Mouse (Mus musculus) midbrain, embryonic 14.5 days (tissue): ENCODE results near the gene Neurl1b. TPM values are rescaled to one million over a fixed set of nuclear protein-coding genes. Genes with fewer than 3 reads are reported as not detected.

Experiments
- ATAC-seq: fragments of 200-750 bp; cut with Nextera tagmentation; 2 replicates; pipeline ENCODE4 v1.8.0; 2017; ENCODE audit warnings: moderate number of reproducible peaks, moderate library complexity; ENCODE audit not compliant: low FRiP score, low TSS enrichment
- DNase-seq: peaks from one replicate; pipeline ENCODE4 v3.0.0-alpha.2; 2015
- H3K27ac ChIP-seq: fragments of 300-500 bp; sonication (generic); replicated peaks from 2 replicates; pipeline ENCODE4 v1.5.1; 2014; ENCODE audit warnings: mild to moderate bottlenecking, low read depth, low read length, moderate library complexity
- H3K27me3 ChIP-seq: fragments of 300-500 bp; sonication (generic); 2 replicates; pipeline ENCODE4 v1.6.1; 2014; ENCODE audit warnings: low read length, control low read depth, mixed read lengths; ENCODE audit not compliant: control insufficient read depth, insufficient read depth
- H3K36me3 ChIP-seq: fragments of 300-500 bp; sonication (generic); 2 replicates; pipeline ENCODE4 v1.6.1; 2014; ENCODE audit warnings: low read length, control low read depth; ENCODE audit not compliant: control insufficient read depth, insufficient read depth
- H3K4me1 ChIP-seq: fragments of 300-500 bp; sonication (generic); 2 replicates; pipeline ENCODE4 v1.6.1; 2014; ENCODE audit warnings: mild to moderate bottlenecking, antibody characterized with exemption, low read length, control low read depth; ENCODE audit not compliant: control insufficient read depth, insufficient read depth
- H3K4me2 ChIP-seq: fragments of 300-500 bp; sonication (generic); 2 replicates; pipeline ENCODE4 v1.6.1; 2014; ENCODE audit warnings: mild to moderate bottlenecking, low read length, moderate library complexity
- H3K4me3 ChIP-seq: fragments of 300-500 bp; sonication (generic); replicated peaks from 2 replicates; pipeline ENCODE4 v1.5.1; 2014; ENCODE audit warnings: low read depth, low read length
- H3K9ac ChIP-seq: fragments of 300-500 bp; sonication (generic); replicated peaks from 2 replicates; pipeline ENCODE4 v1.6.1; 2014; ENCODE audit warnings: mild to moderate bottlenecking, low read length, moderate library complexity
- H3K9me3 ChIP-seq: fragments of 300-500 bp; sonication (generic); 2 replicates; pipeline ENCODE4 v1.6.1; 2016; ENCODE audit warnings: low read length, control low read depth, mixed read lengths; ENCODE audit not compliant: control insufficient read depth
- WGBS: fragments of 180-500 bp; shearing (Covaris S2); extraction: QIAGEN DNeasy Blood & Tissue Kit; methylation state at CpG from one replicate; pipeline ENCODE4 v1.1.7; 2014; 5-methylcytosine and 5-hydroxymethylcytosine counted together
- polyA plus RNA-seq: library from polyadenylated mRNA; unstranded; fragments of >200 nt; fragmentation: Nextera tagmentation; extraction: Ambion mirVana; gene quantifications from 2 replicates; pipeline ENCODE4 v1.2.1, GENCODE M21; 2014

Gene Neurl1b
- polyA plus RNA-seq, 1 experiment from 2014 or later, result 1.6 TPM

GRCm38 (mm10) chr17:26467619-26468018 lies 53.0 kb downstream of the Neurl1b start:
- H3K36me3 ChIP-seq, result no peaks in the 10 kb centered on the region
- WGBS, result 85% methylated on average over 4 of the region's 4 CpGs
- no peak for ATAC-seq

DNA sequence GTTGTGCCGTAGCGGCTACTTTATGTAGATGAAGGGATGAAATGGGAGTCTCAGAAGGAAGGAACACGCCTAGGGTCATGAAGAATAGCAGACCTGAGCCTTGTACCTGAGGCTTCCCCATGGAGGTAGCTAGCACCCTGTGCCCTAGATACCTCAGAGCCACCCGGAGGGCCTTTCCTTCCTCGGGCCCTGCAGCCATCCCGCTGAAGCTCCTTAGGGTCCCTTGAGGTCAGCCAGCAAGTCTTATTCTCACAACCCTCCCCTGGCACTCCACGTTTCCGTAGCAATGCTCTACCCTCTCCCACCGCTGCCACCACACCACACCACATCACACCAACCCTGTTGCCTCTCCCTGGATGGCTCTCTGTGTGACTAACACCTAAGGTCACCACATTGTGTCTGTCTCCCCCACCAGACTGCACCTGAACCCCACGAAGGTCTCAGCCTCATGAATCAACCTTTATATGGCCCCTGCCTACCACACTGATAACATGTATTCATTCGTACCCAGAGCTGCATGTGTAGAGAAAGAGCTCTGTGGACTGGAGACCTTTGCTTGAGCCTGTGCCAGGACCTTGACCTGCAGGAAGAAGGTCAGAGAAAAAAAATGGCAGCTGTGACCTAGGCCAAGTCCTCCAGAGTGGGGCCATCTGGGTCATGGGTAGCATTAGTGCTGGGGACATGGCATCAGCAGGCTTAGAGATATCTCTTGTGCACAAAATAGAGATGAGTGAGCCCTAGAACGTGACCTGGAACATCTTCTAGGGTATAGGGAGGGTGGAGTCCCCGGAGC lies 53.7 kb downstream of the Neurl1b start:
- Histone ChIP-seq H3K4me3 (no peak overlapping the region), H3K36me3 (no peaks in the 10 kb centered on the region), H3K27ac (no peak overlapping the region), H3K9me3 (no peaks in the 10 kb centered on the region), H3K9ac (no peak overlapping the region), H3K4me1 (no peaks in the 10 kb centered on the region), H3K4me2 (no peak overlapping the region), H3K27me3 (no peaks in the 10 kb centered on the region)
- no peak for ATAC-seq
- 84% methylated on average over 13 of the region's 13 CpGs for WGBS
- no peak for DNase-seq

More at GRCm38 (mm10) chr17:26467619-26468018, 53.0 kb downstream of the Neurl1b start:
- H3K4me3 ChIP-seq, result no peak overlapping the region
- H3K4me1 ChIP-seq, result no peaks in the 10 kb centered on the region
- DNase-seq, result no peak
- no peaks in the 10 kb centered on the region for H3K9me3 ChIP-seq
- no peaks in the 10 kb centered on the region for H3K27me3 ChIP-seq
- H3K9ac ChIP-seq, result no peak overlapping the region
- H3K27ac ChIP-seq, result no peak overlapping the region
- no peak overlapping the region for H3K4me2 ChIP-seq

DNA sequence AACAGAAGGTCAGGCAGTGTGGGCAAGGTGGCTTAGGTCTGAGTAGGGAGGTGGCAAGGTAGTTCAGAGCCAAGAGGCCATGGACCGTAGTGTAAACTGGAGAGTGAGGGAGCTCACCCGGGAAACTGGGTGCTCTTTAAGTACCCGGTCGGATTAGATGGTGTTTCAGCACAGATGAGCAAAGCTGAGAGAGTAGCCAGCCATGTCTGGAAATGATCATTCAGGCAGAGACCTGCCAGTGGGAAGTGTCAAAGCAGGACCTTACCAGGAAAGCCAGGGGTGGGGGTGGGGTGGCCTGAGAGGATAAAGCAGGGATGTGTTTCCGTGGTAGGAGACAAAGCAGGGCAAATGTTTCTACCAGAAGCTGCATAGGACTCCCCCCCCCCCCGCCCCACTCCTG lies 62.2 kb downstream of the Neurl1b start:
- H3K4me3 ChIP-seq, result no peak overlapping the region
- DNase-seq (no peak), ATAC-seq (no peak)
- H3K27me3 ChIP-seq, result no peaks in the 10 kb centered on the region
- H3K4me1 ChIP-seq, result no peaks in the 10 kb centered on the region
- H3K4me2 ChIP-seq, result no peak overlapping the region
- no peaks in the 10 kb centered on the region for H3K36me3 ChIP-seq
- H3K9ac ChIP-seq, result no peak overlapping the region
- no peaks in the 10 kb centered on the region for H3K9me3 ChIP-seq
- whole genome bisulfite sequencing, result 65% methylated on average over 6 of the region's 6 CpGs
- H3K27ac ChIP-seq, result no peak overlapping the region

GRCm38 (mm10) chr17:26478672-26479071 lies 64.0 kb downstream of the Neurl1b start:
- 78% methylated on average over 4 of the region's 4 CpGs for WGBS

DNA sequence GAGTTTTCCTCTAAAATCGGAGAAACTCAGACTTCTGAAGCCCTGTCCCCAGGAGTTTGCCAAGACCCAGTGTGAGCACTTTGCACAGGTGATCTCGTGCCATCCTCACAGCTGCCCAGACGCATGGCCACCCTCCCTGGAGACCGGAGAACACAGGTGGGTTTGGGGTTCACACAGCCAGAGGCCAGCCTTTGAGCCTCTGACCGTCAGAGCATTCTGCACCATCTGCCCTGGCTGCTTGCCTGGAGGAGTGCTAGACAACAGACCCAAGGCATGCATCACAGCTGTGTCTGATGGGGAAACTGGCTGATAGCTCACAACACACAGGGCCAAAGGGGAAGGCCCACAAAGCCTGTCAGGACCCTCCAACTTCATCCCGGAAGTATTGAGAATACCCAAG lies 65.0 kb downstream of the Neurl1b start:
- 82% methylated on average over 6 of the region's 6 CpGs for WGBS
- Histone ChIP-seq H3K4me1 (no peaks in the 10 kb centered on the region), H3K9ac (no peak overlapping the region), H3K36me3 (no peaks in the 10 kb centered on the region), H3K4me3 (no peak overlapping the region), H3K27me3 (no peaks in the 10 kb centered on the region), H3K4me2 (no peak overlapping the region), H3K9me3 (no peaks in the 10 kb centered on the region), H3K27ac (no peak overlapping the region)
- no peak for DNase-seq
- no peak for ATAC-seq

More at GRCm38 (mm10) chr17:26478672-26479071, 64.0 kb downstream of the Neurl1b start:
- no peak overlapping the region for H3K4me2 ChIP-seq
- no peaks in the 10 kb centered on the region for H3K9me3 ChIP-seq
- no peak overlapping the region for H3K4me3 ChIP-seq
- ATAC-seq (no peak), DNase-seq (no peak)
- no peaks in the 10 kb centered on the region for H3K4me1 ChIP-seq
- no peaks in the 10 kb centered on the region for H3K36me3 ChIP-seq
- H3K27ac ChIP-seq, result no peak overlapping the region
- H3K9ac ChIP-seq, result no peak overlapping the region
- no peaks in the 10 kb centered on the region for H3K27me3 ChIP-seq

DNA sequence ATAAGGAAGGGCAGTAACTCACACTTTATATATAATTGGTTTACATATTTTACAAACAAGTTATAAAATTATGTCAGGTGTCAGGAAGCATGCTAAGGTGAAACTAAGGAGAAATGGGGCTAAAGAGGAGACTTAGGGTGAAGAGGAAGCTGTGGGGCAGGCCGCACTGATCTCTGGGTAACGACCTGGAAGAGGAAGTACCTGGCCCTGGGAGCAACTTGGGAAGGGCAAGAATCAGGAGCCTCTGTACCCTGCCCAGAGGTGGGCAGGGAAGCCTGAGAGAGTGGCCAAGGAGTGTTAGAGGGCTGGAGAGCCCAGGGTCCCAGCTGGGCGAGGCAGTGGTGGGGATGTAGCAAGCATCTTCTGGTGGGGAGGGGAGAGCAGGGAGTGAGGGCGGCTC lies 66.3 kb downstream of the Neurl1b start:
- H3K9me3 ChIP-seq, result no peaks in the 10 kb centered on the region
- no peak overlapping the region for H3K9ac ChIP-seq
- H3K4me2 ChIP-seq, result no peak overlapping the region
- no peak overlapping the region for H3K4me3 ChIP-seq
- WGBS, result 76% methylated on average over 4 of the region's 4 CpGs
- no peaks in the 10 kb centered on the region for H3K36me3 ChIP-seq
- no peak overlapping the region for H3K27ac ChIP-seq
- no peak for DNase-seq
- H3K27me3 ChIP-seq, result no peaks in the 10 kb centered on the region
- no peak for ATAC-seq
- H3K4me1 ChIP-seq, result no peaks in the 10 kb centered on the region

- H3K9me3 ChIP-seq, result no peaks in the 10 kb centered on the region
- no peak overlapping the region for H3K4me2 ChIP-seq
Measured at GRCm38 (mm10) chr17:26484626-26485421, 70.2 kb downstream of the Neurl1b start.

DNA sequence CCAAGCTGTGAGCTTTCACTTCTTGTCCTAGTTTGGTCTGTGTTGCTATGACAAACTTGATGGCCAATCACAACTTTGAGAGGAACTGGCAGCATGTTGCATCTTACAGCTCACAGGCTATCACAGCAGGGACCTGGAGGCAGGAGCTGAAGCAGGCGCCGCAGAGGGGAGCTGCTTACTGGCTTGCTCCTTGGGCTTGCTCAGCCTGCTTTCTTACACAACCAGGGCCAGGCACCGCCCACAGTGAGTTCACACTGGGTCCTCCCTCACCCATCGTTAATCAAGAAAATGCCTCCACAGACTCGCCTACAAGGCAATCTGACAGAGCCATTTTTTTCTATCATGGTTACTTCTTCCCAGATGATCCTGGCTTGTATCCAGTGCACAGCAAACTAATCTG lies 72.6 kb downstream of the Neurl1b start:
- no peak overlapping the region for H3K4me2 ChIP-seq
- DNase-seq (no peak), ATAC-seq (no peak)
- H3K36me3 ChIP-seq, result no peaks in the 10 kb centered on the region
- H3K27me3 ChIP-seq, result no peaks in the 10 kb centered on the region
- no peak overlapping the region for H3K27ac ChIP-seq
- H3K4me1 ChIP-seq, result no peaks in the 10 kb centered on the region
- H3K9ac ChIP-seq, result no peak overlapping the region
- H3K9me3 ChIP-seq, result no peaks in the 10 kb centered on the region
- WGBS, result 72% methylated on average over 5 of the region's 5 CpGs
- H3K4me3 ChIP-seq, result no peak overlapping the region

More at GRCm38 (mm10) chr17:26484626-26485421, 70.2 kb downstream of the Neurl1b start:
- ATAC-seq (no peak), DNase-seq (no peak)
- H3K27me3 ChIP-seq, result no peaks in the 10 kb centered on the region
- WGBS, result 89% methylated on average over 14 of the region's 14 CpGs
- no peak overlapping the region for H3K4me3 ChIP-seq
- H3K36me3 ChIP-seq, result no peaks in the 10 kb centered on the region
- H3K27ac ChIP-seq, result no peak overlapping the region
- no peak overlapping the region for H3K9ac ChIP-seq
- H3K4me1 ChIP-seq, result no peaks in the 10 kb centered on the region
